Mouse (Mus musculus) CH12.LX (cell line): ENCODE measurements around the gene Entpd1. TPM values are rescaled to one million over a fixed set of nuclear protein-coding genes. Genes with fewer than 3 reads are reported as not detected.

ENCODE experiments used
- DNase-seq: peaks from one replicate; pipeline ENCODE4 v3.0.0-alpha.2; 2013; ENCODE audit errors: extremely low read depth
- H3K27ac ChIP-seq: 2 replicates; pipeline ENCODE4 v1.5.1; 2012; ENCODE audit warnings: low read depth, mild to moderate bottlenecking, control low read depth, moderate library complexity; ENCODE audit not compliant: insufficient read depth
- H3K27me3 ChIP-seq: replicated peaks from 2 replicates; pipeline ENCODE3; 2012; ENCODE audit warnings: inconsistent platforms
- H3K36me3 ChIP-seq, 2 experiments: replicated peaks in 1 of 2; 2 replicates each; pipeline versions ENCODE3 to v1.6.1; 2012; ENCODE audit warnings: inconsistent platforms in 1 of 2, low read length in 1 of 2, mild to moderate bottlenecking in 1 of 2, mixed read lengths in 1 of 2, moderate library complexity in 1 of 2; ENCODE audit not compliant: control insufficient read depth in 1 of 2, insufficient read depth in 1 of 2
- H3K4me1 ChIP-seq, 2 experiments: 2 replicates each; pipeline ENCODE4 v1.6.1; 2012; ENCODE audit warnings: inconsistent platforms in 1 of 2, moderate library complexity in 1 of 2; ENCODE audit not compliant: insufficient read depth in 2 of 2, control insufficient read depth in 1 of 2
- H3K4me2 ChIP-seq: 2 replicates; pipeline ENCODE4 v1.6.1; 2012; ENCODE audit warnings: low read depth, mild to moderate bottlenecking, control low read depth; ENCODE audit not compliant: poor library complexity, insufficient read depth, severe bottlenecking
- H3K4me3 ChIP-seq, 3 experiments: fragments of 150-350 bp in 1 of 3; sonication (generic) in 1 of 3; replicated peaks in 1 of 3; 2 replicates each; pipeline versions ENCODE3 to v1.5.1; 2011 to 2012; ENCODE audit warnings: low read depth in 2 of 3, low read length in 2 of 3, mild to moderate bottlenecking in 2 of 3, moderate library complexity in 2 of 3, control low read depth in 1 of 3, improper control_type of control experiment in 1 of 3, inconsistent platforms in 1 of 3, mixed read lengths in 1 of 3; ENCODE audit not compliant: poor library complexity in 1 of 3
- H3K79me2 ChIP-seq: replicated peaks from 2 replicates; pipeline ENCODE4 v1.6.1; 2012; ENCODE audit warnings: mild to moderate bottlenecking, moderate library complexity; ENCODE audit not compliant: control insufficient read depth, poor library complexity, insufficient read depth, severe bottlenecking; ENCODE audit errors: extremely low read depth
- H3K9ac ChIP-seq: 2 replicates; pipeline ENCODE4 v1.6.1; 2012; ENCODE audit warnings: low read depth, mild to moderate bottlenecking, control low read depth, moderate library complexity; ENCODE audit not compliant: insufficient read depth
- H3K9me3 ChIP-seq: replicated peaks from 2 replicates; pipeline ENCODE3; 2012; ENCODE audit warnings: low read length, inconsistent platforms, mixed read lengths
- CHD1 ChIP-seq: IDR thresholded peaks from 2 replicates; pipeline ENCODE4 v1.6.1; 2012; ENCODE audit warnings: low read depth, low read length, improper control_type of control experiment, inconsistent platforms
- CHD2 ChIP-seq: IDR thresholded peaks from 2 replicates; pipeline ENCODE4 v1.6.1; 2011; ENCODE audit warnings: low read length, improper control_type of control experiment
- CTCF ChIP-seq, 2 experiments: IDR thresholded peaks in 1 of 2; conservative IDR thresholded peaks in 1 of 2; 2 replicates each; pipeline ENCODE4 v1.5.1; 2011 to 2012; ENCODE audit warnings: low read depth in 2 of 2, low read length in 2 of 2, improper control_type of control experiment in 1 of 2, inconsistent platforms in 1 of 2, mild to moderate bottlenecking in 1 of 2, moderate library complexity in 1 of 2
- ELF1 ChIP-seq: IDR thresholded peaks from 2 replicates; pipeline ENCODE4 v1.6.1; 2014; ENCODE audit warnings: low read depth, mild to moderate bottlenecking, inconsistent platforms, low read length, improper control_type of control experiment
- EP300 ChIP-seq: IDR thresholded peaks from 2 replicates; pipeline ENCODE4 v1.6.1; 2011; ENCODE audit warnings: low read length, improper control_type of control experiment
- ETS1 ChIP-seq: conservative IDR thresholded peaks from 2 replicates; pipeline ENCODE4 v1.6.1; 2012; ENCODE audit warnings: low read depth, mild to moderate bottlenecking, inconsistent platforms, low read length, improper control_type of control experiment, moderate library complexity
- GABPA ChIP-seq: IDR thresholded peaks from 2 replicates; pipeline ENCODE4 v1.6.1; 2012; ENCODE audit warnings: low read depth, low read length, improper control_type of control experiment, inconsistent platforms; ENCODE audit not compliant: insufficient replicate concordance
- HCFC1 ChIP-seq: IDR thresholded peaks from 2 replicates; pipeline ENCODE4 v1.6.1; 2012; ENCODE audit warnings: low read depth, mild to moderate bottlenecking, inconsistent platforms, low read length, improper control_type of control experiment
- JUN ChIP-seq: IDR thresholded peaks from 2 replicates; pipeline ENCODE4 v1.6.1; 2011; ENCODE audit warnings: low read depth, mild to moderate bottlenecking, low read length, improper control_type of control experiment, moderate library complexity; ENCODE audit not compliant: insufficient read depth
- KAT2A ChIP-seq: IDR thresholded peaks from 2 replicates; pipeline ENCODE4 v1.6.1; 2012; ENCODE audit warnings: low read length, improper control_type of control experiment, inconsistent platforms; ENCODE audit not compliant: insufficient replicate concordance
- MAZ ChIP-seq: IDR thresholded peaks from 2 replicates; pipeline ENCODE4 v1.6.1; 2012; ENCODE audit warnings: low read depth, mild to moderate bottlenecking, inconsistent platforms, low read length, improper control_type of control experiment, moderate library complexity
- MXI1 ChIP-seq: IDR thresholded peaks from 2 replicates; pipeline ENCODE4 v1.6.1; 2011; ENCODE audit warnings: mild to moderate bottlenecking, low read depth, low read length, improper control_type of control experiment
- NELFE ChIP-seq: IDR thresholded peaks from 2 replicates; pipeline ENCODE4 v1.6.1; 2011; ENCODE audit warnings: low read depth, low read length, improper control_type of control experiment
- NRF1 ChIP-seq: IDR thresholded peaks from 2 replicates; pipeline ENCODE4 v1.6.1; 2014; ENCODE audit warnings: low read depth, mild to moderate bottlenecking, inconsistent platforms, low read length, improper control_type of control experiment, moderate library complexity
- PAX5 ChIP-seq: IDR thresholded peaks from 2 replicates; pipeline ENCODE4 v1.6.1; 2012; ENCODE audit warnings: low read length, inconsistent platforms, mixed read lengths
- POLR2AphosphoS2 ChIP-seq: IDR thresholded peaks from 2 replicates; pipeline ENCODE4 v1.6.1; 2011; ENCODE audit warnings: low read depth, low read length, improper control_type of control experiment
- RAD21 ChIP-seq: IDR thresholded peaks from 2 replicates; pipeline ENCODE4 v1.6.1; 2011; ENCODE audit warnings: low read depth, mild to moderate bottlenecking, low read length, improper control_type of control experiment, moderate library complexity
- SIN3A ChIP-seq: IDR thresholded peaks from 2 replicates; pipeline ENCODE4 v1.6.1; 2012; ENCODE audit warnings: low read length, improper control_type of control experiment, inconsistent platforms
- TCF12 ChIP-seq: IDR thresholded peaks from 2 replicates; pipeline ENCODE4 v1.6.1; 2014; ENCODE audit warnings: low read depth, mild to moderate bottlenecking, inconsistent platforms, low read length, improper control_type of control experiment
- UBTF ChIP-seq: IDR thresholded peaks from 2 replicates; pipeline ENCODE4 v1.6.1; 2012; ENCODE audit warnings: low read depth, mild to moderate bottlenecking, inconsistent platforms, low read length, improper control_type of control experiment, moderate library complexity
- ZKSCAN1 ChIP-seq: IDR thresholded peaks from 2 replicates; pipeline ENCODE4 v1.6.1; 2012; ENCODE audit warnings: low read depth, inconsistent platforms, low read length, improper control_type of control experiment, borderline replicate concordance
- ZNF384 ChIP-seq: IDR thresholded peaks from 2 replicates; pipeline ENCODE4 v1.6.1; 2012; ENCODE audit warnings: low read depth, low read length, improper control_type of control experiment, inconsistent platforms
- dilution Hi-C: fragments of 300-500 bp; cut with MboI; formaldehyde crosslinking; loops from 2 replicates; pipeline ENCODE4 v1.14.3; 2020; ENCODE audit warnings: low sequenced_read_pairs; ENCODE audit not compliant: extremely low pct_unique_long_range_greater_than_20kb, extremely low pct_ligation_motif_present
- in situ Hi-C: fragments of 300-500 bp; cut with MboI; formaldehyde crosslinking; loops from 3 replicates; pipeline ENCODE4 v1.14.3; 2019; ENCODE audit warnings: low sequenced_read_pairs, low pct_ligation_motif_present, low pct_unique_long_range_greater_than_20kb, mixed read lengths
- polyA plus RNA-seq: library from polyadenylated mRNA; unstranded; fragments of >175 nt; gene quantifications from 2 replicates; pipeline ENCODE4 v1.2.1, GENCODE M21; 2012; ENCODE audit warnings: low read depth; ENCODE audit not compliant: insufficient read length
- total RNA-seq, 2 experiments: library from RNA; depleted of rRNA; stranded (reverse); fragments of 300-350 nt in 1 of 2; fragments of >200 nt in 1 of 2; gene quantifications; 2 replicates each; pipeline ENCODE4 v1.2.3; 2012 to 2014

Entpd1 gene
- total and polyA plus RNA-seq, 3 experiments: 14.7 to 21.2 (median 19.5) TPM

GRCm38 (mm10) chr19:40661108-40661507 is 48.9 kb downstream of the Entpd1 start (continued):
- peak; percentile 69; the same call in 1 of the 2 replicates for TF ChIP-seq TCF12
- no peak; the same call in 1 of the 2 replicates for TF ChIP-seq CHD1
- TF ChIP-seq PAX5: no peak
- TF ChIP-seq KAT2A: peak; percentile 57; the same call in 1 of the 2 replicates
- TF ChIP-seq ETS1: peak; percentile 76

- H3K27ac ChIP-seq: peak overlapping the region; percentile 31; the same call in 1 of the 2 replicates
- in situ Hi-C loops: no loop called here
- H3K4me1 ChIP-seq: peaks cover 5 to 60% of the 10 kb centered on the region in 2 experiments
- no peak for DNase-seq
- H3K9ac ChIP-seq: peak overlapping the region; percentile 89
- peak overlapping the region; percentile 46 to 89 (median 76) for H3K4me3 ChIP-seq
- H3K9me3 ChIP-seq: no peaks in the 10 kb centered on the region
- H3K36me3 ChIP-seq: peaks cover 0 to 26% of the 10 kb centered on the region in 2 experiments
- no peak for TF ChIP-seq HCFC1
- TF ChIP-seq ETS1: no peak
- no peak for TF ChIP-seq CHD1
- no peak for TF ChIP-seq ELF1
- no peak for TF ChIP-seq JUN
- no peak for TF ChIP-seq PAX5
- no peak for TF ChIP-seq POLR2AphosphoS2
- TF ChIP-seq ZNF384: no peak
- TF ChIP-seq GABPA: no peak
- TF ChIP-seq MXI1: no peak; the same call in 1 of the 2 replicates
- TF ChIP-seq RAD21: no peak
- TF ChIP-seq CHD2: no peak
- TF ChIP-seq MAZ: no peak
- TF ChIP-seq TCF12: no peak
- TF ChIP-seq NELFE: no peak
- no peak for TF ChIP-seq SIN3A
- TF ChIP-seq KAT2A: no peak
- TF ChIP-seq NRF1: no peak
- peak overlapping the region; percentile 96 for H3K4me2 ChIP-seq
- dilution Hi-C loops: no loop called here
- H3K79me2 ChIP-seq: peaks cover 12% of the 10 kb centered on the region
- no peaks in the 10 kb centered on the region for H3K27me3 ChIP-seq
Observed at GRCm38 (mm10) chr19:40661874-40662273, 49.7 kb downstream of the Entpd1 start.

GRCm38 (mm10) chr19:40662727-40663126 is 50.6 kb downstream of the Entpd1 start:
- dilution Hi-C loops: no loop called here
- in situ Hi-C loops: no loop called here
- no peaks in the 10 kb centered on the region for H3K27me3 ChIP-seq
- no peak for DNase-seq
- no peak overlapping the region for H3K27ac ChIP-seq
- H3K4me1 ChIP-seq: peaks cover 4 to 64% of the 10 kb centered on the region in 2 experiments
- H3K79me2 ChIP-seq: peaks cover 12% of the 10 kb centered on the region
- no peak overlapping the region for H3K9ac ChIP-seq
- TF ChIP-seq NRF1 (no peak), ZKSCAN1 (no peak), MXI1 (no peak), CTCF (conservative IDR thresholded peaks at IDR 0.05 in 1 of 2, IDR thresholded peaks at IDR 0.05 in 1 of 2; ENCODE audit: low read depth in 2 of 2, low read length in 2 of 2) (no peak), EP300 (no peak), UBTF (no peak), SIN3A (no peak), ZNF384 (no peak)
- H3K4me2 ChIP-seq: peak overlapping the region; percentile 96; the same call in 1 of the 2 replicates
- peak overlapping the region in 1 of 3 experiments; percentile 1 for H3K4me3 ChIP-seq
- H3K36me3 ChIP-seq: peaks cover 0 to 29% of the 10 kb centered on the region in 2 experiments
- no peaks in the 10 kb centered on the region for H3K9me3 ChIP-seq
